ENCODE assay signal across 8 mouse cellular contexts in the genomic region with DNA sequence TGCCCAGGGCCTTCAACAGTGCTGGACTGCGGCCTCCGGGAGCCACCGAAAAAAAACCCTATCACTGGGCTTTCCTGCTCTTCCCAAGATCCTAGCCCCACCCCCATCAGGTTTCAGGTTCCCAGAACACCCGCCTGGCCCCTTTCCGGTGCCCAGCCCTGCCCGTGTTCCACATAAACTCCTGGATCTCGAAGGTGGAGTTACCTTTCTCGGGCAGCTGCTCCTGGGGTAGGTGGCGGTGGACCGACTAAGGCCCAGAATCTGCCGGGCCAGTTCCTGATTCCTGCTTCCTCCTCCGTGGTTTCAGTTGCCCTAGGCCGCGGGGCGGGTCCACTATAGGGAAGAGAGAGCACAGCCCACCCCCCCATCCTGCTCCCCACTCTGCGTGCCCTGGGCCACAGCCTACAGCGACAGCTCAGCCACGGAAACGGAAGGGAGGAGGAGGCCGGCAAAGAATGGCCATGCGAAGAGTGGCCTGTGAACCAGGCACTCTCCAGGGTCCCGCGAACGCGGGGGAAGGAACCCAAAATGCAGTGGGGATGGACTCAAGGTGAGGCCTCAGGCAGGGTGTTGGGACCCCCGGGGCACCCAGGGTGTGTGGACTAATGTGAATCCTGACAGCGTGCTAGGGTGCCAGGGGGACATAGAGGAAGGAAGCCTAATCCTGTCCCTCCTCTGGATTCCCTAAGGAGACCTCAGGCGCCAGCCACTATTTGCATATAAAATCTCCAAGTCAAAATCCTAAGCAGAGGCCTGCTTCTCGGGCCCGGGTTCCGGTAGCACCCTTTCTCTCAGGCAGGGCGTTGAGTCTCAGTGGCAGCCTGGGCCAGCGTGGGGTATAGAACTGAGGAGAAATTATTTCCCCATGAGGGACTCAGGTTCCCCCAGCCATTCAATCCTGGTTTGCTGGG. TPM values are rescaled to one million over a fixed set of nuclear protein-coding genes. Genes with fewer than 3 reads are reported as not detected.
A peak's percentile ranks its signal among the peaks of the same experiment; 100 is the strongest.
DNase-seq lines count a peak whose midpoint lies in the region; ATAC-seq and TF ChIP-seq lines count a peak whose summit lies in the region.

Gene Fes (minus strand): TSS at position 314 of the 911 bp plus-strand sequence.

- H3K4me3 ChIP-seq in embryonic facial prominence, embryonic 10.5 days, result peak within 1 kb of the TSS; percentile 57
- H3K4me3 ChIP-seq in kidney, adult 2 months (ENCODE audit: insufficient read depth, low read depth, low read length), result peak within 1 kb of the TSS; percentile 38
- H3K4me3 ChIP-seq in lung, embryonic 14.5 days (ENCODE audit: low read depth, low read length), result peak within 1 kb of the TSS; percentile 33
- peak within 1 kb of the TSS; percentile 24 for H3K4me3 ChIP-seq in neural tube, embryonic 15.5 days (replicated peaks)

- H3K27ac ChIP-seq in embryonic facial prominence, embryonic 10.5 days (replicated peaks), result peak within 1 kb of the TSS; percentile 85
- peak within 1 kb of the TSS; percentile 86 for H3K27ac ChIP-seq in kidney, adult 2 months (ENCODE audit: insufficient read depth, low read depth, low read length)
- H3K27ac ChIP-seq in lung, embryonic 14.5 days (ENCODE audit: low read depth), result peak within 1 kb of the TSS; percentile 78
- no peak within 1 kb of the TSS for H3K27ac ChIP-seq in neural tube, embryonic 15.5 days (replicated peaks)

- H3K27me3 ChIP-seq in embryonic facial prominence, embryonic 10.5 days (replicated peaks; ENCODE audit: low read depth, poor library complexity, severe bottlenecking), result peaks cover 31% of the 10 kb centered on the region
- no peaks in the 10 kb centered on the region for H3K27me3 ChIP-seq in kidney, adult 2 months (replicated peaks; ENCODE audit: control insufficient read depth, insufficient read depth, low read length)
- H3K27me3 ChIP-seq in lung, embryonic 14.5 days (ENCODE audit: insufficient read depth, low read length), result no peaks in the 10 kb centered on the region
- peaks cover 5% of the 10 kb centered on the region; the same call in 1 of the 2 replicates for H3K27me3 ChIP-seq in neural tube, embryonic 15.5 days (replicated peaks)

- TF ChIP-seq POLR2A in kidney, adult 2 months (IDR thresholded peaks at IDR 0.05; ENCODE audit: low read depth, low read length), result no peak

- peaks cover 37% of the 10 kb centered on the region for H3K36me3 ChIP-seq in embryonic facial prominence, embryonic 10.5 days (replicated peaks)
- peaks cover 4% of the 10 kb centered on the region for H3K36me3 ChIP-seq in kidney, adult 2 months (ENCODE audit: control insufficient read depth, insufficient read depth, low read length)
- H3K36me3 ChIP-seq in lung, embryonic 14.5 days (ENCODE audit: insufficient read depth), result peaks cover 39% of the 10 kb centered on the region
- H3K36me3 ChIP-seq in neural tube, embryonic 15.5 days, result peaks cover 29% of the 10 kb centered on the region

- peak; percentile 22 for ATAC-seq in lung, embryonic 14.5 days (ENCODE audit: insufficient read depth)
- no peak for ATAC-seq in neural tube, embryonic 15.5 days (ENCODE audit: low FRiP score)
- no peak for ATAC-seq in cerebellum, adult (ENCODE audit: insufficient number of reproducible peaks, low FRiP score, low TSS enrichment)

- no peak for TF ChIP-seq CTCF in kidney, adult 2 months (conservative IDR thresholded peaks at IDR 0.05; ENCODE audit: insufficient read depth, insufficient read length, low read depth, low read length)
- no peak for TF ChIP-seq CTCF in lung, embryonic 14.5 days (IDR thresholded peaks at IDR 0.05; ENCODE audit: low read depth)

- no peaks in the 10 kb centered on the region for H3K9me3 ChIP-seq in embryonic facial prominence, embryonic 10.5 days
- H3K9me3 ChIP-seq in lung, embryonic 14.5 days (ENCODE audit: low read depth, low read length), result no peaks in the 10 kb centered on the region
- H3K9me3 ChIP-seq in neural tube, embryonic 15.5 days (replicated peaks), result no peaks in the 10 kb centered on the region

- peak within 1 kb of the TSS; percentile 60 for H3K4me2 ChIP-seq in lung, embryonic 14.5 days
- peak within 1 kb of the TSS; percentile 41 for H3K4me2 ChIP-seq in neural tube, embryonic 15.5 days

- H3K9ac ChIP-seq in lung, embryonic 14.5 days, result peak within 1 kb of the TSS; percentile 61
- 0 out of 2 replicates have a peak within 1 kb of the TSS, but pooled peaks have one; percentile 4 for H3K9ac ChIP-seq in neural tube, embryonic 15.5 days (replicated peaks)

- peaks cover 31% of the 10 kb centered on the region for H3K4me1 ChIP-seq in embryonic facial prominence, embryonic 10.5 days
- no peaks in the 10 kb centered on the region for H3K4me1 ChIP-seq in kidney, adult 2 months (ENCODE audit: control insufficient read depth, insufficient read depth, low read length)
- peaks cover 4% of the 10 kb centered on the region; the same call in 1 of the 2 replicates for H3K4me1 ChIP-seq in lung, embryonic 14.5 days (ENCODE audit: insufficient read depth)
- peaks cover 7% of the 10 kb centered on the region for H3K4me1 ChIP-seq in neural tube, embryonic 15.5 days

- peak; percentile 77 for DNase-seq in adrenal gland, adult 2 months
- DNase-seq in embryonic facial prominence, embryonic 10.5 days (ENCODE audit: low spot score), result peak; percentile 71
- DNase-seq in heart, adult 8-10 months (ENCODE audit: low spot score), result peak; percentile 84
- peak; percentile 84 for DNase-seq in kidney, adult 2 months
- DNase-seq in lung, embryonic 14.5 days, result peak; percentile 59
- DNase-seq in cerebellum, adult 18-20 months, result no peak

- 5% methylated on average over 33 of the region's 33 CpGs for WGBS in embryonic facial prominence, embryonic 10.5 days
- 15% methylated on average over 33 of the region's 33 CpGs for WGBS in kidney, adult 2 months
- WGBS in lung, embryonic 14.5 days, result 17% methylated on average over 33 of the region's 33 CpGs
- 17% methylated on average over 33 of the region's 33 CpGs for WGBS in neural tube, embryonic 15.5 days

RNA-seq across cellular contexts. Expression of gene Fes, which starts in this region (rescaled TPM):
- 10 to 100 TPM in 1 of 2 experiments, 1 to 10 TPM in 1; 7.9 to 13.0 TPM for total RNA-seq in adrenal gland, adult 2 months (2021)
- 13.1 and 14.8 TPM in 2 replicates for polyA plus RNA-seq in adrenal gland, adult 2 months (2012; rRNA removed)
- 8.2 and 8.4 TPM in 2 replicates for polyA plus RNA-seq in embryonic facial prominence, embryonic 10.5 days (2016; fragmentation: Nextera tagmentation; extraction: Ambion mirVana)
- 10 to 100 TPM in 2 of 4 experiments, 1 to 10 TPM in 2; 6.4 to 13.5 (median 9.1) TPM for total RNA-seq in heart, adult 8-10 months (2022)
- polyA plus RNA-seq in kidney, adult 2 months (2012; rRNA removed), result 10.0 and 10.8 TPM in 2 replicates
- 10.1 and 12.0 TPM in 2 replicates for polyA plus RNA-seq in lung, embryonic 14.5 days (2014; fragmentation: Nextera tagmentation; extraction: Ambion mirVana)
- polyA plus RNA-seq in neural tube, embryonic 15.5 days (2015; fragmentation: Nextera tagmentation; extraction: Ambion mirVana), result 4.5 and 7.7 TPM in 2 replicates

Comparison
In these comparisons a context has a peak if more than half of its experiments do, and no peak if none do; other contexts are left out.
1. DNase-seq: peak in adrenal gland, adult 2 months (single experiment), embryonic facial prominence, embryonic 10.5 days (single experiment), heart, adult 8-10 months (single experiment), kidney, adult 2 months (single experiment) and lung, embryonic 14.5 days (single experiment); none in cerebellum, adult 18-20 months (0 of 2).
2. Peak in every context shown above with its lines, with median percentiles within 50 percentile points of each other: H3K4me3 ChIP-seq.